35 mouse cellular contexts compared by ENCODE assay signal in genomic region chrX:135562841-135563240, GRCm38 (mm10). TPM values are rescaled to one million over a fixed set of nuclear protein-coding genes. Genes with fewer than 3 reads are reported as not detected.
A peak's percentile ranks its signal among the peaks of the same experiment; 100 is the strongest.
DNase-seq lines count a peak whose midpoint lies in the region; ATAC-seq and TF ChIP-seq lines count a peak whose summit lies in the region.
"Had no signal": no experiment of that assay in that cellular context is flagged by ENCODE, and none has a peak within 500 bp of the region (broad histone marks: within the 10 kb centered on the region; RNA-seq: fewer than 3 reads in every experiment).

No protein-coding gene starts in this region.

- no peak overlapping the region for H3K4me3 ChIP-seq in heart, embryonic 15.5 days
- H3K4me3 ChIP-seq in lung, embryonic 14.5 days (ENCODE audit: low read depth, low read length): no peak overlapping the region
- no peak overlapping the region for H3K4me3 ChIP-seq in C2C12 (ENCODE audit: insufficient read depth, poor library complexity, severe bottlenecking)
- H3K4me3 ChIP-seq: forebrain, embryonic 13.5 days; hindbrain, embryonic 10.5 days; hindbrain, embryonic 15.5 days; kidney, embryonic 15.5 days; limb, embryonic 10.5 days; limb, embryonic 15.5 days; liver, embryonic 13.5 days had no signal

- H3K27me3 ChIP-seq in heart, embryonic 15.5 days: no peaks in the 10 kb centered on the region
- no peaks in the 10 kb centered on the region for H3K27me3 ChIP-seq in lung, embryonic 14.5 days (ENCODE audit: insufficient read depth, low read length)
- no peaks in the 10 kb centered on the region for H3K27me3 ChIP-seq in C2C12 (ENCODE audit: control insufficient read depth, insufficient read depth, insufficient read length)
- H3K27me3 ChIP-seq: forebrain, embryonic 13.5 days; hindbrain, embryonic 15.5 days; kidney, embryonic 15.5 days; limb, embryonic 15.5 days; liver, embryonic 13.5 days; Patski had no signal

- no peak overlapping the region for H3K9ac ChIP-seq in heart, embryonic 15.5 days
- no peak overlapping the region for H3K9ac ChIP-seq in lung, embryonic 14.5 days
- H3K9ac ChIP-seq: forebrain, embryonic 13.5 days; hindbrain, embryonic 15.5 days; kidney, embryonic 15.5 days; limb, embryonic 15.5 days; liver, embryonic 13.5 days had no signal

- no peak for TF ChIP-seq CTCF in lung, embryonic 14.5 days (IDR thresholded peaks at IDR 0.05; ENCODE audit: low read depth)
- TF ChIP-seq CTCF in C2C12 (IDR thresholded peaks at IDR 0.05; ENCODE audit: control insufficient read depth, insufficient read depth, insufficient read length): no peak

- no peaks in the 10 kb centered on the region for H3K79me3 ChIP-seq in C2C12 (ENCODE audit: low read depth)

- intact Hi-C loops in heart, postnatal 14 days (cut with DNase I): loop anchor here (10.0 kb wide), 2 partner anchors 232 to 412 kb away; partner anchors contain the start of gene Bhlhb9

- WGBS in heart, embryonic 15.5 days: 20% methylated on average over 2 of the region's 2 CpGs
- WGBS in lung, embryonic 14.5 days: 21% methylated on average over 2 of the region's 2 CpGs

- H3K4me1 ChIP-seq in heart, embryonic 15.5 days (replicated peaks): no peaks in the 10 kb centered on the region
- H3K4me1 ChIP-seq in lung, embryonic 14.5 days (ENCODE audit: insufficient read depth): no peaks in the 10 kb centered on the region
- H3K4me1 ChIP-seq: forebrain, embryonic 13.5 days; hindbrain, embryonic 10.5 days; hindbrain, embryonic 15.5 days; kidney, embryonic 15.5 days; limb, embryonic 10.5 days; limb, embryonic 15.5 days; liver, embryonic 13.5 days had no signal

- H3ac ChIP-seq in C2C12 (ENCODE audit: control insufficient read depth, insufficient read length, low read depth): no peak overlapping the region

- no peaks in the 10 kb centered on the region for H3K9me3 ChIP-seq in heart, embryonic 15.5 days (replicated peaks)
- no peaks in the 10 kb centered on the region for H3K9me3 ChIP-seq in lung, embryonic 14.5 days (ENCODE audit: low read depth, low read length)
- H3K9me3 ChIP-seq: forebrain, embryonic 13.5 days; G1E; hindbrain, embryonic 10.5 days; hindbrain, embryonic 15.5 days; kidney, embryonic 15.5 days; limb, embryonic 10.5 days; limb, embryonic 15.5 days; liver, embryonic 13.5 days had no signal

- ATAC-seq in heart, embryonic 15.5 days (replicated peaks; ENCODE audit: insufficient number of reproducible peaks, insufficient read depth, low FRiP score, low read depth): no peak
- ATAC-seq in lung, embryonic 14.5 days (ENCODE audit: insufficient read depth): no peak; the same call in 1 of the 2 replicates
- ATAC-seq: forebrain, embryonic 13.5 days; inflammation-experienced regulatory T-cells, adult 6 months; midbrain, embryonic 16.5 days; Patski had no signal

- no peak overlapping the region for H3K4me2 ChIP-seq in heart, embryonic 15.5 days
- no peak overlapping the region for H3K4me2 ChIP-seq in lung, embryonic 14.5 days
- H3K4me2 ChIP-seq: forebrain, embryonic 13.5 days; hindbrain, embryonic 15.5 days; kidney, embryonic 15.5 days; limb, embryonic 15.5 days; liver, embryonic 13.5 days; midbrain, embryonic 11.5 days had no signal

- peak; percentile 79 for DNase-seq in heart, adult 11 months
- no peak for DNase-seq in heart, postnatal 14 days
- DNase-seq in heart, postnatal 4 days: no peak
- peak; percentile 58 for DNase-seq in lung, embryonic 14.5 days
- no peak for DNase-seq in lung, postnatal 36 days
- DNase-seq in retina, embryonic 14.5 days (ENCODE audit: low spot score): no peak
- DNase-seq: adrenal gland, postnatal 14 days; cerebellum, adult 11 months; cerebellum, adult 9-10 months; cerebellum, postnatal 36 days; gastrocnemius, postnatal 10 days; kidney, adult 11 months; layer of hippocampus, adult 9-11 months; liver, embryonic 13.5 days; lung, adult 2 months; right cerebral cortex, adult 18-20 months; spleen, adult 18-20 months; thymus, adult 2 months; thymus, postnatal 36 days had no signal

- no peaks in the 10 kb centered on the region for H3K79me2 ChIP-seq in C2C12 (ENCODE audit: control insufficient read depth, insufficient read depth)

- no peaks in the 10 kb centered on the region for H3K36me3 ChIP-seq in heart, embryonic 15.5 days
- H3K36me3 ChIP-seq in lung, embryonic 14.5 days (ENCODE audit: insufficient read depth): no peaks in the 10 kb centered on the region
- H3K36me3 ChIP-seq in C2C12 (ENCODE audit: control insufficient read depth, insufficient read depth): no peaks in the 10 kb centered on the region
- H3K36me3 ChIP-seq: G1E; hindbrain, embryonic 10.5 days; hindbrain, embryonic 15.5 days; kidney, embryonic 15.5 days; limb, embryonic 10.5 days; limb, embryonic 15.5 days; liver, embryonic 13.5 days had no signal

- peak overlapping the region; percentile 73 for H3K27ac ChIP-seq in heart, embryonic 15.5 days
- no peak overlapping the region for H3K27ac ChIP-seq in lung, embryonic 14.5 days (ENCODE audit: low read depth)
- H3K27ac ChIP-seq: forebrain, embryonic 13.5 days; hindbrain, embryonic 10.5 days; hindbrain, embryonic 15.5 days; kidney, embryonic 15.5 days; limb, embryonic 10.5 days; limb, embryonic 15.5 days; liver, embryonic 13.5 days had no signal

TF ChIP-seq in C2C12, 6 proteins besides CTCF, POLR2A, EP300 and RAD21:
- TF ChIP-seq CEBPB (IDR thresholded peaks at IDR 0.05; ENCODE audit: low read depth) (no peak), FOSL1 (IDR thresholded peaks at IDR 0.05; ENCODE audit: insufficient read depth, low read length, poor library complexity, severe bottlenecking) (no peak), MYOD1 (IDR thresholded peaks at IDR 0.05; ENCODE audit: control insufficient read depth, insufficient read length, low read depth) (peak; percentile 4), MAX (IDR thresholded peaks at IDR 0.05) (no peak), MYOG (IDR thresholded peaks at IDR 0.05; ENCODE audit: control insufficient read depth, extremely low read depth, insufficient read length) (no peak), USF1 (IDR thresholded peaks at IDR 0.05; ENCODE audit: low read depth) (no peak)
TF ChIP-seq in C2C12: peak in this region for 1.

RNA-seq across cellular contexts. Expression of gene Nxf7, which starts 35.7 kb away (rescaled TPM):
- total RNA-seq in heart, postnatal 14 days (2021): under 1 TPM in 1 of 2 experiments, not detected in 1; 0.10 TPM
- 0.11 and 0.16 TPM in 2 replicates for polyA plus RNA-seq in heart, embryonic 15.5 days (2015; fragmentation: Nextera tagmentation; extraction: Ambion mirVana)
- total RNA-seq in heart, postnatal 4 days (2021): 1 to 10 TPM in 1 of 2 experiments, under 1 TPM in 1; 0.48 to 1.1 TPM
- not detected in 2 replicates for polyA plus RNA-seq in lung, embryonic 14.5 days (2014; fragmentation: Nextera tagmentation; extraction: Ambion mirVana)
- 1.4 TPM for polyA plus RNA-seq in C2C12 (2012; fragmentation: generic; extraction: Trizol)
- total RNA-seq: adrenal gland, postnatal 14 days; G1E; neutrophil, adult 5-6 weeks had no signal
- polyA plus RNA-seq: forebrain, embryonic 13.5 days; G1E; hindbrain, embryonic 10.5 days; hindbrain, embryonic 15.5 days; kidney, embryonic 15.5 days; limb, embryonic 10.5 days; liver, embryonic 13.5 days; midbrain, embryonic 11.5 days; midbrain, embryonic 16.5 days; neural tube, embryonic 11.5 days; Patski; stomach, embryonic 16.5 days; thymus, adult 2 months had no signal

Comparison
In these comparisons a context has a peak if more than half of its experiments do, and no peak if none do; other contexts are left out.
1. DNase-seq: peak in heart, adult 11 months (single experiment) and lung, embryonic 14.5 days (single experiment); none in heart, postnatal 14 days (0 of 2), heart, postnatal 4 days (single experiment), lung, postnatal 36 days (single experiment) and retina, embryonic 14.5 days (single experiment).